Mouse (Mus musculus) heart, postnatal 25 days (tissue): ENCODE data around the gene Zfp366. TPM values are rescaled to one million over a fixed set of nuclear protein-coding genes. Genes with fewer than 3 reads are reported as not detected.

Source experiments
- DNase-seq: peaks from one replicate; pipeline ENCODE4 v3.0.0; 2022; ENCODE audit warnings: low spot score
- intact Hi-C: fragments of 180-260 bp; cut with DNase I; formaldehyde crosslinking; loops from one replicate; pipeline ENCODE4 v1.15.1; 2025
- total RNA-seq, 2 experiments: library from RNA; stranded (reverse); gene quantifications; 2 replicates each; pipeline ENCODE4 v1.2.3; 2021

The Zfp366 gene
- total RNA-seq, 2 experiments from 2014 or later = 8.9 to 11.6 TPM

DNA sequence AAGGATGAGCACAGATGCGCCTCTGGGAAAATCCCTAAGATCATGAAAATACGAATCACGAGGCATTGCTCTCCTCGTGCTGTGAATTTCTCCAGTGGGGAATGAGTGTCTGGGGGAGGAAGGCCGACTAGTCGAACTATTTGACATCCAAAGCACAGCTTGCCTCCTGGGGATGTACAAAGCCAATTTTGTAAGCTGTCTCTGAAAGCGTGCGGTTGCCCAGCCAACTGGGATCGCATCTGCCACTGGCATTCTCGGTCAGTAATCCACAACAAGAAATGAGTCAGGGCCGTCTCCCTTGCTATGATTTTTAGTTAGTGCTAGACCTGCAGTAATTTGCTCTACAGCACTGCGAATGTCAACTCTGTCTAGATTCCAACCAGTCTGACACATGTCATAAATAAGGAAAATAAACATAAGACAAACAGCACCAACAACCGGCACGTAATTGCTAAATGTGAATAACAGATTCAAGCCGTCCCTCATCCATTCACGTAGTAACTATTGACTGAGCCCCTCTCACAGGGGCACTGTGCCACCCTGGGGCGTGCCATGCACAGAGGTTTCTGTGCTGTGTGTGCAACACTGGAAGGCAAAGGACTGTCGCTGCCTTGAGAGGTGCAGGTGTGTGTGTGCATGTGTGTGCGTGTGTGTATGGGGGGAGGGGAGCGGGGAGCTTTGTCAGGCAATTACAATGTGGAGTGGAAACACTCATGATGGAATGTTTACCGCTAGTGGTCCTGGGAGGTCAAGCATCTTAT lies 100.0 kb downstream of the Zfp366 start:
- intact Hi-C loops = no loop called here
- DNase-seq = no peak

DNA sequence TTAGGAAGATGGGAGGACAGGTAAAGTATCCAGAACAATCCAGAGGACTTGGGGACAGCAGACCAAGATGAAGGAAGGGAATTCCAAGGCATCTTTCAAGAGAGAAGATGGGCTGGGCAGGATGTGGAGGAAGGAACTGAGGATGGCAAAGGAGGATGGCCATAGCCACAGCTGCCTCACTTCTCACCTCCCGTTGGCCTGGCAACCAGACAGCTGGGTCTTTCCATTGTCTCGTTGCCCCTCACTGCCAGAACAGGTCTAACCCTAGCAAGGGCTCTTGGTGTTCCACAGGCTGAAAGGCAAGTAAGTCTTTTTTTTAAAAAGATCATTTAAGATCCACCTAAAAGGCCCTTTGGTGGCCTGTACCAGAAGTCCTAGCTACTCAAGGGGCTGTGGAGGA lies 100.6 kb downstream of the Zfp366 start:
- no peak for DNase-seq
- intact Hi-C loops = no loop called here

DNA sequence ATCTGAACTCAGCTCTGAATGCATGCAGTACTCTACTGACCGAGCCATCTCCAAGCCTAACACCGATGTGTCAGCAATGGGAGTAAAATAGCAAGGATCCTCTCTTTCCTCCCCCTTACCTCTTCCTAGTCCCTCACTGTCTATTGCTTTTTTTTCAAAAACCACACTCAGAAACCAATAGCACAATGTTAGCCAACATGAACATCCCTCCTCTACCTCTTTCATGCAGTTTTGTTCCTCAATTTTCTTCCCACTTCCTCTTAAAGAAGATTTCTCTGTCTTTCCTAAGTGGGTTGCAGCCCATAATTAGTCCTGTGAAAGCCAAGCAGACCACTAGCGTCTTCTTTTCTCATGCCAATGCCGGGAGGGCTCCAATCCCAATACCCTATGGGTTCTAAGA lies 102.6 kb downstream of the Zfp366 start:
- no peak for DNase-seq
- intact Hi-C loops = no loop called here

DNA sequence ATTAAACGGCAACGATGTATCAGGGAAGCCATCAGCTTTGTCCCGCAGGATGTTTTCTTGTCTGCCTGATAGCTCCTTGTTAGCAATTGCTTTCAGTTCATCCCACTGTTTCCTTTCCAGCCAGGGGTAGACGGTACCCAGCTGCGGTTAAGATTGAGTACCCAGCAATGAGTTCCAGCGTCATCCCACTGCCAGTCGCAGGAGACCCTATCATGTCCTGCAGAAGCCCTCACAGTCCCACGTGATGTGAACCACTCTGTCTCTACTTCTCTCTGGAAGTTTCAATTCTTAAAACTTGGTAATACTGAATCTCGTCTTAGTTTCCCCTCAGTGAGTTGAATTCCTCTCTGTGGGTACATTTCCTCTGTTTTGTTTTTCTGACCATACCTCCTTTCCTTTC lies 103.2 kb downstream of the Zfp366 start:
- intact Hi-C loops = no loop called here
- no peak for DNase-seq

DNA sequence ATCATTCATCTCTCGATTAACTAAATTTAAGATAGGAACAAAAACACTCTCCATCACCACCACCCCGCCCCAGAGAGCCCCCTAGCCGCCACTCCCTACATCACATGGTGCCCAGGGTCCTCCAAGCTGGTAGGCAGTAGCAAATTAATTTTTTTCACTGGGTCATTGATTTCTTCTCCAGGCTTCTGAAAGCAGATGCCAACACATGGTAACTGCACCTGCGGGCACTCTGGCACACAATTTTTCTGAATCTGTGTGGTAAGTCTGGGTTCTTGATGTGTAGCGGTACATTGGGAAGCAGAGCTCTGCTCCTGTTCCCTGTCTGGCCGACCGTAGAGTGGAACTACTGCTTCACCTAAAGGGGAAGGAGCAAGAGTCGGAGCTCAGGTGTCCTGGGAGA lies 106.1 kb downstream of the Zfp366 start:
- intact Hi-C loops = no loop called here
- no peak for DNase-seq

DNA sequence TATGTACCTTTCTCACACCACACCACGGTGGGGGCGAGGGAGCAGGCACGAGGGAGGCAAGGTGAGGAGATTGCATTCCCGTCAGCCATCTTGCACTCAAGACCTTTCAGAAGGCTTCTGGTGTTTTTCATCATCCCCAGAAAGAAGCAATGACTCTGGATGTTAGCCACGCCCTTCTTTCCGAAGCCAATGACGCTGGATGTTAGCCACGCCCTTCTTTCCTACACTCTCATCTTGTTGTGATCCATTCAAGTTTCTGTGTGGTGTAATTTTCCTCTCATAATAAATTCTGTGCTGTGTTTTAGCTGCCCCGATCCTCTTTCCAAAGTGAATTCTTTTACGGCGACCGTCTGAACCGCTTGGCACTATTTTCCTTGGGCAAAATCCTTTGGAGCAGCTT lies 109.6 kb downstream of the Zfp366 start:
- no peak for DNase-seq
- intact Hi-C loops = no loop called here

DNA sequence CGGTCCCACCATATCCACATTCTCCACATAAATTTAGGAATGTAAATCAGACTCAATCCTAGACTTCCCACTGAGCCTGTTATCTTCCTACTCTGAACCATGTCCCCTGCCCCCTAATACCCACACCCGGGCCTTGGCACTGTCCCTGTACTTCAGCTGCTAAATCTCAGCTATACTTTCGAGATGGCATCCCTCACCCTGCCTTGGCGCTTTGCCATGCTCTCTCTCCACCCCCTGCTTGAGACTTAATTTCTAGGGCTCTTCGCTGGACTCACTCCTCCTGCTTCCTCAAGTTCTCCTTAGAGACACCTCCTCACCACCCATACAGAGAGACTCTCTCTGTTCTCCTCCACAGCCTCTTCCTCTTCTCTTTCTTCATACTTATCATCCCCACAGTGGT lies 115.3 kb downstream of the Zfp366 start:
- no peak for DNase-seq
- intact Hi-C loops = no loop called here

Other genes starting within 250 kb of the Zfp366 start
- not detected for gene 1700024P04Rik, start 200.3 kb upstream of the Zfp366 start, total RNA-seq
- gene Ptcd2, start 159.9 kb downstream of the Zfp366 start, total RNA-seq = 10 to 100 TPM; 49.9 to 51.6 TPM
- gene Mrps27, start 160.0 kb downstream of the Zfp366 start, total RNA-seq = 10 to 100 TPM; 49.1 to 49.8 TPM